ENCODE assay signal across 8 mouse cellular contexts in genomic region chr2:147364982-147365907, GRCm38 (mm10). TPM values are rescaled to one million over a fixed set of nuclear protein-coding genes. Genes with fewer than 3 reads are reported as not detected.
DNase-seq lines count a peak whose midpoint lies in the region; ATAC-seq and TF ChIP-seq lines count a peak whose summit lies in the region.

No protein-coding gene starts in this region.

- H3K9ac ChIP-seq in ES-E14 (ENCODE audit: insufficient read depth, low read depth, low read length, poor library complexity, severe bottlenecking): 0 out of 2 replicates have a peak overlapping the region, but pooled peaks have one; percentile 14
- no peak overlapping the region for H3K9ac ChIP-seq in forebrain, postnatal 0 days
- H3K9ac ChIP-seq in midbrain, embryonic 11.5 days (ENCODE audit: low read length): no peak overlapping the region

- no peaks in the 10 kb centered on the region for H3K9me3 ChIP-seq in ES-E14 (ENCODE audit: control insufficient read depth, insufficient read depth, low read depth, low read length)
- no peaks in the 10 kb centered on the region for H3K9me3 ChIP-seq in forebrain, postnatal 0 days (ENCODE audit: low read length)
- H3K9me3 ChIP-seq in midbrain, embryonic 11.5 days (ENCODE audit: control insufficient read depth, low read length): no peaks in the 10 kb centered on the region

- WGBS in forebrain, postnatal 0 days: 2% methylated on average over 78 of the region's 80 CpGs
- under 1% methylated on average over 78 of the region's 80 CpGs for WGBS in midbrain, embryonic 11.5 days

- in situ Hi-C loops in ES-E14 (cut with MboI; ENCODE audit: low sequenced_read_pairs in 2 of 2, unreplicated experiment in 2 of 2): loop anchor here (5.0 to 25.0 kb wide), 3 partner anchors 178 to 672 kb away; no protein-coding TSS in a partner anchor

- H3K27ac ChIP-seq in ES-E14 (ENCODE audit: insufficient read depth, low read depth, low read length, poor library complexity, severe bottlenecking): no peak overlapping the region
- no peak overlapping the region for H3K27ac ChIP-seq in forebrain, postnatal 0 days (ENCODE audit: low read depth, low read length)
- H3K27ac ChIP-seq in midbrain, embryonic 11.5 days (ENCODE audit: low read depth, low read length): no peak overlapping the region

- H3K4me3 ChIP-seq in ES-E14 (ENCODE audit: insufficient read depth in 1 of 2, low read depth in 1 of 2, low read length in 2 of 2, poor library complexity in 1 of 2, severe bottlenecking in 1 of 2): peak overlapping the region; percentile 7 to 43; a peak in 3 of 4 replicates
- H3K4me3 ChIP-seq in forebrain, postnatal 0 days (ENCODE audit: low read depth, low read length): peak overlapping the region; percentile 21
- 0 out of 2 replicates have a peak overlapping the region, but pooled peaks have one; percentile 13 for H3K4me3 ChIP-seq in midbrain, embryonic 11.5 days (ENCODE audit: low read depth, low read length)

- peaks cover 86% of the 10 kb centered on the region for H3K27me3 ChIP-seq in forebrain, postnatal 0 days (ENCODE audit: insufficient read depth, low read length)
- peaks cover 90% of the 10 kb centered on the region for H3K27me3 ChIP-seq in midbrain, embryonic 11.5 days (ENCODE audit: control insufficient read depth, insufficient read depth, low read length)

- H3K4me1 ChIP-seq in ES-E14 (ENCODE audit: control insufficient read depth in 2 of 2, insufficient read depth in 2 of 2, low read length in 2 of 2, poor library complexity in 1 of 2): peaks cover 0 to 14% of the 10 kb centered on the region in 2 experiments; a peak in 1 of 4 replicates
- H3K4me1 ChIP-seq in forebrain, postnatal 0 days (ENCODE audit: insufficient read depth): no peaks in the 10 kb centered on the region
- peaks cover 7% of the 10 kb centered on the region for H3K4me1 ChIP-seq in midbrain, embryonic 11.5 days (ENCODE audit: control insufficient read depth, insufficient read depth, low read length)

- peak overlapping the region; percentile 46 for H3K4me2 ChIP-seq in forebrain, postnatal 0 days (ENCODE audit: low read depth)
- peak overlapping the region; percentile 33 for H3K4me2 ChIP-seq in midbrain, embryonic 11.5 days

- intact Hi-C loops in heart, postnatal 25 days (cut with DNase I): loop anchor here (5.0 to 10.0 kb wide), 2 partner anchors 278 to 670 kb away; partner anchors contain the start of gene Nkx2-4

- TF ChIP-seq CTCF in forebrain, postnatal 0 days (IDR thresholded peaks at IDR 0.05; ENCODE audit: low read depth): no peak

- ATAC-seq in forebrain, postnatal 0 days: peak; percentile 38; the same call in 1 of the 2 replicates
- peak; percentile 69 for ATAC-seq in midbrain, embryonic 11.5 days (ENCODE audit: low FRiP score)

- DNase-seq in heart, adult 11 months: peak; percentile 70
- DNase-seq in heart, postnatal 25 days (ENCODE audit: low spot score): no peak
- no peak for DNase-seq in ES-E14 (ENCODE audit: low read depth, low spot score)
- peak; percentile 20 for DNase-seq in forebrain, postnatal 0 days
- peak; percentile 95 for DNase-seq in midbrain, embryonic 11.5 days (ENCODE audit: low spot score, missing footprints)
- no peak for DNase-seq in spleen, adult 18-20 months
- no peak for DNase-seq in gastrocnemius, adult 8-10 months (ENCODE audit: low spot score in 2 of 2)
- no peak for DNase-seq in cerebellum, postnatal 36 days

- H3K36me3 ChIP-seq in ES-E14 (ENCODE audit: control insufficient read depth, insufficient read depth, low read length, poor library complexity, severe bottlenecking): no peaks in the 10 kb centered on the region
- no peaks in the 10 kb centered on the region for H3K36me3 ChIP-seq in forebrain, postnatal 0 days (ENCODE audit: insufficient read depth)
- H3K36me3 ChIP-seq in midbrain, embryonic 11.5 days (ENCODE audit: control insufficient read depth, insufficient read depth, low read length): no peaks in the 10 kb centered on the region

TF ChIP-seq in ES-E14, 5 proteins besides CTCF, POLR2A, EP300 and RAD21:
- no peak for TF ChIP-seq CHD2 (IDR thresholded peaks at IDR 0.05; ENCODE audit: low read depth, low read length)
- no peak for TF ChIP-seq ZC3H11A (IDR thresholded peaks at IDR 0.05; ENCODE audit: borderline replicate concordance, low read depth, low read length)
- TF ChIP-seq HCFC1 (IDR thresholded peaks at IDR 0.05; ENCODE audit: borderline replicate concordance, insufficient read depth, low read length): no peak
- no peak for TF ChIP-seq MAFK (IDR thresholded peaks at IDR 0.05; ENCODE audit: insufficient read depth, low read depth, low read length)
- no peak for TF ChIP-seq ZNF384 (IDR thresholded peaks at IDR 0.05; ENCODE audit: low read depth, low read length)

RNA-seq across cellular contexts. Expression of gene Pax1, which starts 3.5 kb away (rescaled TPM):
- not detected for total RNA-seq in heart, postnatal 25 days (2021)
- 0.31 TPM in 1 of 2 replicates, not detected in the other for total RNA-seq in ES-E14 (2012; rRNA removed)
- 0.19 TPM in 1 of 2 replicates, not detected in the other for total RNA-seq in forebrain, postnatal 0 days (2014; rRNA removed)
- not detected in 2 replicates for polyA plus RNA-seq in forebrain, postnatal 0 days (2015; fragmentation: Nextera tagmentation; extraction: Ambion mirVana)
- 0.10 and 0.33 TPM in 2 replicates for polyA plus RNA-seq in midbrain, embryonic 11.5 days (2014; fragmentation: Nextera tagmentation; extraction: Ambion mirVana)
- total RNA-seq in gastrocnemius, adult 8-10 months (2022): not detected

Comparison
In these comparisons a context has a peak if more than half of its experiments do, and no peak if none do; other contexts are left out.
1. DNase-seq: peak in heart, adult 11 months (single experiment), forebrain, postnatal 0 days (single experiment) and midbrain, embryonic 11.5 days (single experiment); none in heart, postnatal 25 days (single experiment), ES-E14 (single experiment), spleen, adult 18-20 months (0 of 2), gastrocnemius, adult 8-10 months (0 of 2) and cerebellum, postnatal 36 days (0 of 2).
2. Peak in every context shown above with its lines, with median percentiles within 50 percentile points of each other: H3K4me3 ChIP-seq.